Mouse (Mus musculus) right cerebral cortex, adult 2 months (tissue): ENCODE data around the gene Ankzf1.

ENCODE experiments used
- DNase-seq, 2 experiments: peaks; one replicate each; pipeline ENCODE4 v3.0.0; 2021 to 2022; ENCODE audit warnings: low spot score in 2 of 2

Gene Ankzf1

DNA sequence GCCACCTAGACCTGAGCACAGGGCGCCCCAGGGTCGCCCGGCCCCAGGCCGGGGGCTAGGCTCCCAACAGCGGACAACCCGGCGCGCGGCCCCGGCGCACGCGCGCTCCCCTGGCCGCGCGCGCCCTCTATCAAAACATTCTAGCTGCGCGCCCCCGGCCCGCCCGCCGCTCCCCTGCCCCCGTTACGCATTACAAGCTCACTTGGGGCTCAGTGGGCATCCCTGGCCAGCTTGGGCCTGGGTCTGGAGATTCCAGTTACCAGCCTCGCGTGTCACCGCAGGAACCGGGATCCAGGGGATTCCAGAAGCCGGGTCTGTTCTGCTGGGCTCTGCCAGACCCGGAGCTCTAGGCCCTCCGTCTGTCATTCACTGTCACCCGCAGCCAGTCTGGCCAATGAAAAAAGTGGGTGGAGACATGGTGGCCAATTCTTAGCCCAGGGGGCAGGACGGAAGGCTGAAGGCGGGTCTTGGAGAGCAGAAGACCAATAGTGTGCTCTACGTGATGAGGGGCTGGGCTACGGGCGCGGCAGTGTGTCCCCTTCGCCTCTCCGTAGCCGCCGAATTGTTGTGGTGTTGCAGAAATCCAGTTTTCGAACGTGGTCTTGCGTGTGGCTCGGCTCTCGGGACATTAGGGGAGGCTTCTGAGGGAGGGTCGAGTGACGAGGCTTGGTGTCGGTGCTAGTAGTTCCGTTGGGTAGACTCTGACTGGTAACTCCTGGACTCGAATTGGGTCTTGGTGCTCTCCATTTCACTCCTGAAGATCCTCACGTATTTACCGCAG lies at the start of gene Ankzf1, which contains the start of gene Atg9a:
TSS of gene Ankzf1 (plus strand) at position 530 of the 781 bp plus-strand sequence.
TSS of gene Atg9a (minus strand) at position 575 of the 781 bp plus-strand sequence.
- DNase-seq, result peak; percentile 95 to 97

DNA sequence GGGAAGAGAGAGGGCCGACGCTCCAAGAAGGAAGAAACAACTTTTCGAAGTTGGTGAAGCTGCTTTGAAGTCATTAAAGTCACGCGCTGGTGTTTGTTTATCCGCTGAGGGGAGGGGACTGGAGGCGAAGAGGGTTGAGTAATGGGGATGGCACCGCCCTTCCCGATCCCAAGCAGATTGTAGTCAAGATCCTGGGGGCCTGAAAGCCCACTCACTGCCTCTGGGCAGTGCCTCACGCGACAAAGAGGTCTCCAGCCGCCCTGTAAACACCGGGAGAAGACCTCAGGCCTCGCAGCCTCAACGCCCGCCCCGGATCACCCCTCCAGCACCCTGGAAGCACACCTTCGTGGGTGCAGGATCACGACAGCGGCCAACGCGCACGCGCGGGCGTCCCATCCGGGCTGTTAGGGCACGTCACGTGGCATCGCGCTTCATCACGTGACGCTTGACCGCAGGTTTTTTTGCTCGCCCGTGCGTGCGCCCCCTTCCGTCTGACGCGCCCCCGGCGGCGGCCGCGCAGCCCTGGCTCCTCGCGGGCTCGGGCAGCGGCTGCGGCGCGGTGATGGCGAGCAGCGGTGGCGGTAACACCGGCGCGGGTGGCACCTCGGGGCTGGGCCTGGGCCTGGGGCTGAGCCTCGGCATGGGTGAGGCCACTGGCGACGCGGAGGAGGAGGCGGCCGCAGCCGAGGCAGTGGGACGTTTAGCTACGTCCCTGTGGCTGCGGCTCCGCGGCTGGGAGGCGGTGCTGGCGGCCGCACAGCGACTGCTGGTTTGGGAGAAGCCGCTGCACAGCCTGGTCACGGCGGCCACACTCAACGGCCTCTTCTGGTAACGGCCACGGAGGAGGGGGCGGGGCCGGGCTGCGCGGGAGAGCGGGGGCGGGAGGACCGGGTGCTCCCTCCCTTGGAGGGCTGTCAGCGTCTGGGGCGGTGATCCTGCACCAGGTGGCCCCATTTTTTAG lies 49.4 kb upstream of the Ankzf1 start, which contains the start of the genes Cnppd1 and Retreg2:
TSS of gene Cnppd1 (minus strand) at position 411 of the 961 bp plus-strand sequence.
TSS of gene Retreg2 (plus strand) at position 478 of the 961 bp plus-strand sequence.
- peak; percentile 95 to 97 for DNase-seq

DNA sequence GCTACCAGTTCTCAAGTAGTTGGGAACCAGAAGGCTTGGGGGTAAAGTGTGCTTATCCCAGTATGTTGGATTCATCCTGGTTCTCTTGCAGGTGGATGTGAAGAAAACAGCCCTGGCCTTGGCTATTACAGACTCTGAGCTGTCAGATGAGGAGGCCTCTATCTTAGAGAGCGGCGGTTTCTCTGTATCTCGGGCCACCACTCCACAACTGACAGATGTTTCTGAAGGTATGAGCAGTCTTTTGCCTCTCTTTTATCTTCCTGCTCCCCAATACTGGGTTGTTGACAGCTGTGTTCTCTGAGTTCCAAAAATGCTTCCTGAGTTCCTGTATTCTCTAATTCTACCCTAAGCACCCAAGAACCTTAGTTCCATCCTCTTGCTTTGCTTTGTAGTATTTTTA lies 46.4 kb upstream of the Ankzf1 start:
- no peak for DNase-seq

DNA sequence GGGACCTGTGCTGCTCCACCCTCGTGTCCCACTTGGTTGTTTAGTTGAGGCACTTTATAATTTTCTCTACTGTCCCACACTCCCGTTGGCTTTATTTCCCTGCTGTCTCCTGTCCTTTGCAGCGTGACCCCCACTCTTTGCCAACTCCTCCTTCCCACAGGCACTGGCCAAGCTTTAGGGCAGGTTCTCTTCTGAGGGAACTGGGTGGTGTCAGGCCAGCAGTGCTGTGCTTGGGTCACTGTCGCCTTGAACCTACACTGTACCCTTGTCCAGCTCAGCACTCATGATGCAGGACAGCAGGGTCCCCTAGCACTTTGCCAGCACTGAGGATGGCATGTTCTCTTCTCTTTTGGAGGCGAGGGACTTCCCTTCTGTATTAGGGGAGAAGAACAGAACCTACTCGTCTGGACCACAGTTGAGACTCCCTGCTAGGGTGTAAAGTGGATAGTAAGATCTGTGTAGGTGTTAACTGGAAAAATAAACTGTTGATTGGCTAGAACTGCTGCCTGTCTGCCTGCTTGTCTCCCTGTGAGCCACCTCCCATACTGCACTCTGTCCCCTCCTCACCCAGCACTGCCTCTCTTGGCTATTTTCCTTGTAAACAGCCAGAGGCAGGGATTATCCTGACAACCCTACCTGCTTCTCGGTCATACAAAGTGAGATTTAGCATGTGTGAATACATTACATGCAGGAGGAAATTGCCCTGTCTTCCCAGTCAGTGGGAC lies 44.4 kb upstream of the Ankzf1 start:
- DNase-seq, result no peak

DNA sequence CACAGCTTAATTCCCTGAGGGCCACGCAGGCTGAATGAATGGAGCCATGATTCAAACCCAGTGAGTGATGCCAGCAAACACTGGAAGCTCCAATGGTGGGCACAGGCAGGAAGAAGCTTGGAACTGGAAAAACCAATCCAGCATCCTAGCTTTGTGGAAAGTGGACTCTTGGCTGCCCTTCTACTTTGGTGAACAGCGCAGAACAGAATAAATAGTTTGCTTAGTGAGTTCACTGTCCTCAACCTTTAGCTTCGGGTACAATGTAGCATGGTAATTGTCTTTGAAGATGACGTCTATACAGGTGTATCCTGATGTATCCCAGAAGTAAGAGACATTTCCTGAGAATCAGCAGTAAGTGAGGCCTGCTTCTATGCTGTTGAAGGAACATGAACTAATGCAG lies 43.2 kb upstream of the Ankzf1 start:
- DNase-seq, result no peak

DNA sequence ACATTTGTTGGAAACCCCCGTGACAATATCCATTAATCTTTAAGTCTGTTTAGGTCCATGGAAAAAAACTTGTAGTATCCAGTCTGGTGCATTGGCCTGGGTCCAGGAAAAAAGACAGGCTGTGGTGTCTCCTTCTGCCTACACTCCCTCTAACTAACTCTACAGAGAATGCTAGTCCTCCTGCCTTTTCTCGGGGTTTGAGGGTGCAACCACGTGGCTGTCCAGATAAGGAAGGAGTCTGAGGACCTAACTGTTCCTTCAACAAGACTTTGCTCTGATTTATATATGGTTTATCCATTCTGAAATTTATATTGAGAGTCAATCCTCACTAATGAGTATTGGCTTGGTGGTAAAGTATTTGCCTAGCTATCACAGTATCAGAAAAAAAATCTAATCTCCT lies 36.1 kb upstream of the Ankzf1 start:
- DNase-seq, result no peak

DNA sequence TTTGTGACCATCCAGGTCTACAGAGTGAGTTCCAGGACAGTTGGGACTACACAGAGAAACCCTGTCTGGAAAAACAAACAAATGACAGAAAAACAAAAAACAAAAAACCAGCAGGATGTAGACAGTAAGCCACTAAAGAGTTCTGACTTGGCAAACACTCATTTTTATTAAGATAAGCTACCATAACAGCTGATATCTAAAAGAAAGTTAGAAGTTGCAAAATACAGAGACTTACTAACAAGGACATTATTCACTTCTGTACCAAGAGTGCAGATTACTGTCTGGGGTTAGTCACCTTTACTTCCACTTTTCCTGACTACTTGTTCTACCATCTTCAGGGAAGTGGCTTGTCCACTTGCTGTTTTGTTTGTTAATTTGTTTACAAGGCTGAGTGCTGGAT lies 33.0 kb upstream of the Ankzf1 start:
- DNase-seq, result no peak

DNA sequence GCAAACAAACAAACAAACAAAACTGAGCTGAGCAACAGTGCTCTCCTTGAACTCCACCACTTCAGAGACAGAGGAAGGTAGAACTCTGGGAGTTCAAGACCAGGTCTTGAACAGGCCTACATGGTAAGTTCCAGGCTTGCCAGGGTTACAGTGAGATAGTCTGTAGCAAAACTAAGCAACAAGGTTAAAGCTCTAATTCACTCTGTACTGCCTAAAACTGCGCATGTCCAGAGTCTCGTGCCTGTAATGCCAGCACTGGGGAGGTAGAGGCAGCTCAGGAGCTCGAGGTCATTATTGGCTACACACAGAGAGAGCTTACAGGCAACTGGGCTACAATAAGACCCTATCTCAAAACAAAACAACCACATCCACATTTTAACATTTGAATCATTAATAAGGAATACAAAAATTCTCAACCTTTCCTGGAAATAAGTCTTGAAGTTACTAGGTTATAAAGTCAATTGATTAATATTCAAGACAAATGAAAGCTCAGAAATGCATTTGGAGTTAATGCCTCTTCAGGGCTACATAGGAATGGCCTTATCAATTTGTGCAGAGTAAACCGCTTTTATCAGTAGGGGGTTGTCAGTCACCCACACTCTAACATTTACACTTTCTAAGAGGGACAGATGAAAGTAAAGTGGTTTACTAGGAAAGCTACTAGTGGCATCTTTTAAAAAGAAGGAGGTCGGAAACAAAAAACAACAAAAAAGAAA lies 32.3 kb upstream of the Ankzf1 start:
- DNase-seq, result no peak

DNA sequence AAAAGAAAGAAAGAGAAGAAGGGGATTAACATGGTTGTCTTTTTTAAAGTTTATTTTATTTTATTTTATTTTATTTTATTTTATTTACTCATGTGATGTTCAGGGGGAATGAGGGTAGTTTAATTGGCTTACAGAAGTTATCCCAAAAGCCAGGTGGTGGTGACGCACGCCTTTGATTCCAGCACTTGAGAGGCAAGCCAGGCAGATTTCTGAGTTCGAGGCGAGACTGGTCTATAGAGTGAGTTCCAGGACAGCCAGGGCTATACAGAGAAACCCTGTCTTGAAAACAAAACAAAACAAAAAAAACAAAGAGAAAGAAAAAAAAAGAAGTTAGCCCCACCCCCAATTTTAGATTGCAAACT lies 31.7 kb upstream of the Ankzf1 start:
- DNase-seq, result no peak

DNA sequence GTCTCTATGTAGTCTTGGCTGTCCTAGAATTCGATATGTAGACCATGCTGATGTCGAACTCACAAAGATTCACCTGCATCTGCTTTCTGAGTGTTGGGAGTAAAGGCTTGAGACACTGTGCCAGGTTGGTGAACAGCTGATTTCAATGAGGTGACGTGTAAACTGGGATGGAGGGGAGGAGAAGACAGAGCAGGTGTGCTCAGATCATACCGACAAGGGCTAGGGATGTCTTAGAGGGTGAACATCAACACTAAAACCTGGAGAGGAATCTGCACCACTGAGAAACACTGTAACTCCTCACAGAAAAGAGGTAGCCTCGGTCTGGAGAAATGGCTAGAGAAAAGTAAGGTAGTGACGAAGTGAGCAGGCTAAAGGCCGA lies 23.9 kb upstream of the Ankzf1 start:
- no peak for DNase-seq

DNA sequence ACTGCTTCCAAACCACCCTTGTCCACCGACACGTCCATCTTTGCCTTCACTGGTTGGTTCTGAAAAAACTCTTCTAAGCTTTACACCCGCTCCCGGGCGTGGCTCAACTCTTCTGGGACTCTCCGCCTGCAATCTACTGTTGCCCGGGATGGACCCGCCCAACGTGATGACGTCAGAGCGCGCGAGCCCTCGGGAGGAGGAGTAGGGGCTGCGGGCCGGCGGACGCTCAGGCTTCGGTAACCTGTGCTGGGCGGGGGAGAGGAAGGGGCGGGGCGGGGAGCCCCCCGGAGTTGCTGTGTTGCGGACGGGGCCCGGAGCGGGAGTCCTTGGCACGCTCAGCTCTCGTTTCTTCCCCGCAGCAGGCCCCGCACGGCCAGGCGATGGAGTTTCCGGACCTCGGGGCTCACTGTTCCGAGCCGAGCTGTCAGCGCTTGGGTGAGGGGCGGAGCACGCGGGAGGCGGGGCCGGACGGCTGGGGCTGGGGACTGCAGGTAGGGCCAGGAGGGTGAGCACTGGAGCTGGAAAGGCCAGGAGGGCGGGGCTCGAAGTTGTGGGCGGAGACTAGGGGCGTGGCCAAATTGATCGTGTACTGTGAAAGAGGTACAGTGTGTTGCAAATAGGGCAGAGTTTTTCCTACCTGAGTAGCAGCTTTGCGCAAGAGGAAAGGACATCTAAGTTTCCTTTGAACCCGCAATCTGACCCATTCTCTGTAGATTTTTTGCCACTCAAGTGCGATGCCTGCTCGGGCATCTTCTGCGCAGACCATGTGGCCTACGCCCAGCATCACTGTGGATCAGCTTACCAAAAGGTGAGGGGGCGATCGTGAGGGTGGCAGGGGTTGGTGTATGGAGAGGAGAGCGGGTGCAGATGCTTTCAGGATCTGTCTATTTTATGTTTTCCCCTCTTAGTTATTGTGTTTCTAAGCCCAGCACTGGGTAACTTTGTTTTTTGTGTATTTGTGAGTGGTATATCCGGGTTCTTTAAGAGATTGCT lies 23.2 kb upstream of the Ankzf1 start, which contains the start of gene Zfand2b:
TSS of gene Zfand2b (plus strand) at position 175 of the 993 bp plus-strand sequence.
- DNase-seq, result peak; percentile 95

DNA sequence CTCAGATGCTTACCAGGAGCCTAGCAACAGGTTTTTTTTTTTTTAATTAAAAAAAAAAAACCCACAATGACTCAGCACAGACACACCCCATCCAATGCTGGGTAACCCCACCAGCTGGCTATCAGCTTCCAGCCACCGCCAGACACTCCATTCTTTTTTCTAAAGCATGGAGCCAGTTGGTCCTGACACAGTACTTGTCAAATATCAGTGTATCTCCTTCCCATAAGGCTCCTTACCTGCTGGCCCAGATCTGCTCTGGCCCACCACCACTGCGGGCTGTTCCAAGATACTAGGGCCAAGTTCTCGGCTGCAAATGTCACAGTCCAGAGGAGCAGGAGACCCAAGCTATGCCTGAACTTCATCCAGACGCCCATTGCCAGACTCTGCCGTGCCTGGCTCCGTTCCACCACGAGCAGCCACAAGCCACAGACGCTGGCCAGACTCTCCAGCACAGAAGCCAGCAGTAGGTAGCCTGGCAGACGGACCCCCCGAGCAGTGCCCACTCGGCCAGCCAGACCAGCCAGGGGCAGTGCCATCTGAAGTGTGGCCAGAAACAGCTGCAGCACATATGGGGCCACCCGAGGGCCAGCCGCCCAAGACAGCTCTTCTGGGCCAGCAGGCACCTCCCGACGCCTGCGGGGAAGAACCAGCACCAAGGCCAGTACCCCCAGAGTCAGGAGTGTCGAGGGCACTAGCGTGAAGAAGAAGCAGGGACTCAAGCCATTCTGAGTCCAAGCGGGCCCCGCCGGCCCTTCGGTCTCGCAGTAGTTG lies 12.4 kb upstream of the Ankzf1 start:
- DNase-seq, result peak; percentile 49

DNA sequence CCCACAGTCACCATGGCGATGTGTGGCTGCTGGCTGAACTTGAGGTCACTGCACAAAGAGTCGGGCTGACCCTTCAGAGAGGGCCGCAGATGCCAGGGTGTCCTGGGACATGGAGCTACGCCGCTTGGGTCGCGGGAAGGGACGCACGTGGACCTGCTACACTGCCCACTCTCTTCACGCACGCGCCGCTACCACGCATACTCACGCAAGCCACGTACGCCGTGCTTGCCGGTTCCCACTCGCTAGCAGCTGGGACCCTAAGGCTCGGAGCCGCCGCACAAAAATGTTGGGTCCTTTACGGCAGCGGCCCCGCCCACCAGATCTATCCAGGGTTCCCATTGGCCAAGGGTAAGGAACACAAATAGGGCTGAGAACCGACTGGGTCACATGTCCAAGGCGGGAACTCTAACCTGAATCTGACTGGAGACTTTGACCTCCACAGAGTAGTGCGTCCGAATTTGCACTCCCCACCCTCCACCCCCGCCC lies 11.8 kb upstream of the Ankzf1 start, which contains the start of gene Abcb6:
TSS of gene Abcb6 (minus strand) at position 288 of the 486 bp plus-strand sequence.
- DNase-seq, result peak; percentile 91 to 94

DNA sequence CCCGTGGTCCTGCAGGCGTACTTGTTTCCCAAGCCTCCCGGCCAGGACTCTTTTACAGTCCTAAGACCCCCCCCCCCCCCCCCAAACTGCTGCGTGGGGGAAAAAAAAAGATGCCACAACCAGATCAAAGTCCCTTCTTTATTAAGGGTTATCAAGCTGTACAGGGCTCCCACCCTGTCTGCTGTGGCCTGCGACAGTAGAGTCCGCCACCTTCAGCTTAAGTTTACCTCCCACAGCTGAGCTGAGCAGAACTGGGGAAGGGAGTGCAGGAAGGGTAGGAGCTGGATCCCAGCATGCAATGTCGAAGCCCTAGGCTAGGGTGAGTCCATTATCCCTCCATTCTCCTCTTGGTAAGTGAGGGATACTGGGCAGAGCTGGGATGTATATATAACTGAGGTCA lies 11.2 kb upstream of the Ankzf1 start:
- no peak for DNase-seq

DNA sequence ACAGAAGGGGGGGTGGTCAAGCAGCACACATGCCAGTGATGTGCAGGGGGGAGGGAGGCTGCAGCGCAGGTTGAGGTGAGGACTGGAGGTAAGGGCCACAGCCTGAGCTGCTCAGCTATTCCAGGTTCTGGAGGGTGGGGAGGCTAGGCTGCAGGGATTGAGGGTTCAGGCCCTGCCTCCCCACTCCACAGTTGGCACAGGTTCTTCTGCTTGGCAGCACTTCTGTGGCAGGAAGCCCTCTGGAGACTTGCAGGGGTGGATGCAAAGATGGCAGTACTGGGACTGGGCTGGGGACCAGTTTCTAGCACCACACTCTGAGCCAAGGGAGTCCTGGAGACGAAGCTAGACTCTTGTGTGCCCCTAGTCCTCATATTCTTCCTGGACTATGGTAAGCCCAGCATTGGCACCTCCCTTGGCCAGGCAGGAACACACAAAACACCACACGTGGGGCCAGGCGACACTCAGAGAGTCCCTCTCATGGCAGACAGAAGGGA lies 10.5 kb upstream of the Ankzf1 start:
- DNase-seq, result no peak

DNA sequence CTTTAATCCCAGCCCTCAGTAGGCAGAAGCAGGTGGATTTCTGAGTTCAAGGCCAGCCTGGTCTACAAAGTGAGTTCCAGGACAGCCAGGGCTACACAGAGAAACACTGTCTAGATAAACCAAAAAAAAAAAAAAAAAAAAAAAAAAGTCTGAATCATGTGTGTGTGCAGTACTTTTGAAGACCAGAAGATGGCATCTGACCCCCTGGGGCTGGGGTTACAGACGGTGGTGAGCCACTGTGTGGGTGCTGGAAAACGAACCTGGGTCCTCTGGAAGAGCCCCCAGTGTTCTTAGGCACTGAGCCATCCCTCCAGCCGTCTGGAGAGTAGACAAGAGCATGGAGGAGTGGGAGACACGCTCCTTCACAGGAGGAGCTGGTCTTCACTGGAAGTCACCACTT lies 9.8 kb upstream of the Ankzf1 start:
- no peak for DNase-seq

DNA sequence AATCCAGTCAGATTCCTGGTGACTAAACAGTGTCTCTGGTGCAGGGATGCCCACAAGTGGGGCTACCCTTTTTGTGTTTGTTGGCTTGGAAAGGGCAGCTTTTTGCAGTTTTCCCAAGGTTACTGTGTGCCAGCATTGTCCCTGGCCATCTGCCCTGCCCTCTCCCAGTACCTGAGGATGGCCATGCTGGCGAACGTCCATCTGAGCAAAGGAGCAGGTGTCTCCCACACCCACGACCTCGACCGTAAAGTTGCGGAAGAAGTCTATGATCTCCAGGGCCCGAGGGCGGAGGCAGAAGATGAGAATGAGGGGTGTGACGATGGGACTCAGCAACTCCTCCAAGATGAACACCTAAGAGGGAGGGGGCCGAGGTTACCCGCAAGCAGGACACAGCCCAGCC lies 6.5 kb upstream of the Ankzf1 start:
- no peak for DNase-seq

DNA sequence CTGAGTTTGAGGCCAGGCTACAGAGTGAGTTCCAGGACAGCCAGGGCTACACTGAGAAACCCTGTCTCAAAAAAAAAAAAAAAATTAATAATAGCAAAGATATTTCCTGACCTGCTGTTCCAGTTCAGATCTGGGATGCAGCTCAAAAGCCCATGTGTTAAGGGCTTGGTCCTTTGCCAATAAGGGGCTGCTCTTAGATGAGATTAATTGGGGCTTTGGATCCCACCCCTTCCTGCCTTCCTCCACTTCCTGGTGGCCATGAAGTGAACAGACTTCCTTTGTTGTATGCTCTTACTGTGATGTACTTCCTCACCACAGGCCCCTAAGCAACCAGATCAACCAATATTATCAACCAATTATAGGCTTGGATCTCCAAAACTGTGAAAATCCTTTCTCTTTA lies 4.8 kb upstream of the Ankzf1 start:
- DNase-seq, result no peak
